29 mouse cellular contexts compared by ENCODE assay signal in the genomic region with DNA sequence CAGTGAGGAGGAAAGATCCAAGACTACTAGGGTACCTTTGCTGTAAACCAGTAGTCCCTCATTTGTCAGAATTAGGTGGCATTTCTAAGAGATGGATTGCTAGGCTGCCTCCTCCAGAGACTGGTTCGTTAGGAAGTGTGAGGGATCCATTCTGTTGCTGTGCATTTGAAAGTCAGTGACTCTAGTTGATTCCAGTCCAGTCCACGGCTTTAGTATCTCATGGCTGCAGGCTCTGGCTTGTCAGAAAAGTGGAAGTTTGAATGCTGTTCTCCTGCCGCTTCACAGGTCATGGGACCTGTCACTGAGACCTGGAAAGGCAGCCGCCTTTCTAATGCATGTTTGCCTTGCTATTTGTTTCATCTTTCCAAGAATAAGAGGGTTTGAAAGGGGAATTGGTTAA.
"Had no signal": no experiment of that assay in that cellular context is flagged by ENCODE, and none has a peak within 500 bp of the region (broad histone marks: within the 10 kb centered on the region; RNA-seq: fewer than 3 reads in every experiment).

No protein-coding gene starts in this region.

- H3K4me1 ChIP-seq: liver, embryonic 12.5 days; liver, embryonic 13.5 days; midbrain, embryonic 10.5 days; midbrain, embryonic 12.5 days; neural tube, embryonic 12.5 days had no signal

- H3K4me3 ChIP-seq: limb, embryonic 10.5 days; limb, embryonic 12.5 days; limb, embryonic 13.5 days; limb, embryonic 15.5 days; liver, embryonic 12.5 days; liver, embryonic 13.5 days; liver, embryonic 15.5 days; lung, embryonic 15.5 days; megakaryocyte, embryonic 14.5 days; midbrain, embryonic 10.5 days; midbrain, embryonic 12.5 days; midbrain, embryonic 13.5 days; midbrain, embryonic 15.5 days; neural tube, embryonic 12.5 days had no signal

- DNase-seq: left cerebral cortex, postnatal 4 days; liver; liver, embryonic 13.5 days; liver, postnatal 0 days; lung, adult 18-20 months; lung, adult 2 months; lung, embryonic 14.5 days; lung, postnatal 10 days; lung, postnatal 14 days; lung, postnatal 36 days; lung, postnatal 4 days; midbrain, embryonic 14.5 days had no signal

- H3K9ac ChIP-seq: limb, embryonic 12.5 days; limb, embryonic 13.5 days; limb, embryonic 15.5 days; liver, embryonic 12.5 days; liver, embryonic 13.5 days; liver, embryonic 14.5 days; liver, embryonic 15.5 days; liver, postnatal 0 days; lung, embryonic 14.5 days; lung, embryonic 15.5 days; midbrain, embryonic 12.5 days; midbrain, embryonic 13.5 days; midbrain, embryonic 15.5 days; neural tube, embryonic 12.5 days had no signal

- H3K9me3 ChIP-seq: limb, embryonic 10.5 days; limb, embryonic 12.5 days; limb, embryonic 13.5 days; limb, embryonic 15.5 days; liver, embryonic 12.5 days; liver, embryonic 13.5 days; liver, embryonic 15.5 days; lung, embryonic 15.5 days; megakaryocyte, embryonic 14.5 days; midbrain, embryonic 10.5 days; midbrain, embryonic 12.5 days; midbrain, embryonic 13.5 days; midbrain, embryonic 15.5 days; neural tube, embryonic 12.5 days had no signal

- H3K27me3 ChIP-seq: limb, embryonic 12.5 days; limb, embryonic 13.5 days; limb, embryonic 15.5 days; liver, embryonic 12.5 days; liver, embryonic 13.5 days; liver, embryonic 15.5 days; lung, embryonic 15.5 days; megakaryocyte, embryonic 14.5 days; midbrain, embryonic 12.5 days; midbrain, embryonic 13.5 days; midbrain, embryonic 15.5 days; neural tube, embryonic 12.5 days had no signal

- H3K27ac ChIP-seq: limb, embryonic 10.5 days; limb, embryonic 12.5 days; limb, embryonic 13.5 days; limb, embryonic 15.5 days; liver, embryonic 12.5 days; liver, embryonic 13.5 days; liver, embryonic 14.5 days; liver, embryonic 15.5 days; lung, embryonic 15.5 days; macrophage; midbrain, embryonic 10.5 days; midbrain, embryonic 12.5 days; midbrain, embryonic 13.5 days; midbrain, embryonic 15.5 days; neural tube, embryonic 12.5 days had no signal

- H3K4me2 ChIP-seq: limb, embryonic 12.5 days; limb, embryonic 13.5 days; limb, embryonic 15.5 days; liver, embryonic 11.5 days; liver, embryonic 12.5 days; liver, embryonic 13.5 days; liver, embryonic 15.5 days; lung, embryonic 14.5 days; lung, embryonic 15.5 days; midbrain, embryonic 11.5 days; midbrain, embryonic 12.5 days; midbrain, embryonic 13.5 days; midbrain, embryonic 15.5 days; neural tube, embryonic 12.5 days had no signal
